Mouse (Mus musculus) adipocyte (in vitro differentiated cells): ENCODE results near the gene Pts.

Experiments used
- DNase-seq: peaks from one replicate; pipeline ENCODE4 v3.0.0-alpha.2; 2016; ENCODE audit warnings: low spot score

Gene Pts

GRCm38 (mm10) chr9:50528293-50528892, at the start of gene Pts:
Gene Pts (minus strand): TSS chr9:50528724.
- DNase-seq = peak; percentile 98

- DNase-seq = no peak
Observed at GRCm38 (mm10) chr9:50569599-50570525, 41.3 kb upstream of the Pts start.

GRCm38 (mm10) chr9:50567881-50568280, 39.4 kb upstream of the Pts start:
- DNase-seq = peak; percentile 51

GRCm38 (mm10) chr9:50567372-50567771, 38.8 kb upstream of the Pts start:
- no peak for DNase-seq

- DNase-seq = no peak
Observed at GRCm38 (mm10) chr9:50565940-50566339, 37.4 kb upstream of the Pts start.

- DNase-seq = no peak
Observed at GRCm38 (mm10) chr9:50565173-50565572, 36.6 kb upstream of the Pts start.

- no peak for DNase-seq
Observed at GRCm38 (mm10) chr9:50561918-50562360, 33.4 kb upstream of the Pts start.

GRCm38 (mm10) chr9:50561145-50561917, 32.8 kb upstream of the Pts start, which contains the start of gene Tex12:
Gene Tex12 (minus strand): TSS chr9:50561325.
- DNase-seq = no peak

GRCm38 (mm10) chr9:50555094-50555446, 26.5 kb upstream of the Pts start, which contains the start of gene Bco2:
Gene Bco2 (minus strand): TSS chr9:50555181.
- DNase-seq = peak; percentile 18

GRCm38 (mm10) chr9:50554241-50555093, 25.9 kb upstream of the Pts start, which contains the start of gene Il18:
Gene Il18 (plus strand): TSS chr9:50554827.
- DNase-seq = peak; percentile 23

- no peak for DNase-seq
Observed at GRCm38 (mm10) chr9:50553547-50553946, 25.0 kb upstream of the Pts start.

GRCm38 (mm10) chr9:50552206-50552605, 23.7 kb upstream of the Pts start:
- no peak for DNase-seq

- DNase-seq = no peak
Observed at GRCm38 (mm10) chr9:50548936-50549335, 20.4 kb upstream of the Pts start.

GRCm38 (mm10) chr9:50547859-50548478, 19.4 kb upstream of the Pts start:
- no peak for DNase-seq

GRCm38 (mm10) chr9:50542401-50542800, 13.9 kb upstream of the Pts start:
- DNase-seq = no peak

GRCm38 (mm10) chr9:50540170-50540569, 11.6 kb upstream of the Pts start:
- no peak for DNase-seq

- no peak for DNase-seq
Observed at GRCm38 (mm10) chr9:50537295-50537694, 8.8 kb upstream of the Pts start.

GRCm38 (mm10) chr9:50536603-50537135, 8.1 kb upstream of the Pts start:
- no peak for DNase-seq

- DNase-seq = no peak
Observed at GRCm38 (mm10) chr9:50535930-50536329, 7.4 kb upstream of the Pts start.

- peak; percentile 40 for DNase-seq
Observed at GRCm38 (mm10) chr9:50533791-50534190, 5.3 kb upstream of the Pts start.

GRCm38 (mm10) chr9:50533328-50533727, 4.8 kb upstream of the Pts start:
- no peak for DNase-seq
